Mouse (Mus musculus) gastrocnemius, adult 8-10 months (tissue): ENCODE data around the gene Cldn5. TPM values are rescaled to one million over a fixed set of nuclear protein-coding genes. Genes with fewer than 3 reads are reported as not detected.

Source experiments
- DNase-seq, 2 experiments: peaks; one replicate each; pipeline ENCODE4 v3.0.0; 2022; ENCODE audit warnings: low spot score in 2 of 2
- total RNA-seq, 4 experiments: library from RNA; stranded (reverse); gene quantifications; 2 replicates each; pipeline ENCODE4 v1.2.4; 2022

Cldn5 gene
- 1 to 10 TPM; 4.7 to 6.7 (median 5.6) TPM for total RNA-seq

- DNase-seq = no peak
Measured at GRCm38 (mm10) chr16:18776556-18777100, at the start of gene Cldn5. Cldn5 (plus strand) TSS chr16:18776847.

DNA sequence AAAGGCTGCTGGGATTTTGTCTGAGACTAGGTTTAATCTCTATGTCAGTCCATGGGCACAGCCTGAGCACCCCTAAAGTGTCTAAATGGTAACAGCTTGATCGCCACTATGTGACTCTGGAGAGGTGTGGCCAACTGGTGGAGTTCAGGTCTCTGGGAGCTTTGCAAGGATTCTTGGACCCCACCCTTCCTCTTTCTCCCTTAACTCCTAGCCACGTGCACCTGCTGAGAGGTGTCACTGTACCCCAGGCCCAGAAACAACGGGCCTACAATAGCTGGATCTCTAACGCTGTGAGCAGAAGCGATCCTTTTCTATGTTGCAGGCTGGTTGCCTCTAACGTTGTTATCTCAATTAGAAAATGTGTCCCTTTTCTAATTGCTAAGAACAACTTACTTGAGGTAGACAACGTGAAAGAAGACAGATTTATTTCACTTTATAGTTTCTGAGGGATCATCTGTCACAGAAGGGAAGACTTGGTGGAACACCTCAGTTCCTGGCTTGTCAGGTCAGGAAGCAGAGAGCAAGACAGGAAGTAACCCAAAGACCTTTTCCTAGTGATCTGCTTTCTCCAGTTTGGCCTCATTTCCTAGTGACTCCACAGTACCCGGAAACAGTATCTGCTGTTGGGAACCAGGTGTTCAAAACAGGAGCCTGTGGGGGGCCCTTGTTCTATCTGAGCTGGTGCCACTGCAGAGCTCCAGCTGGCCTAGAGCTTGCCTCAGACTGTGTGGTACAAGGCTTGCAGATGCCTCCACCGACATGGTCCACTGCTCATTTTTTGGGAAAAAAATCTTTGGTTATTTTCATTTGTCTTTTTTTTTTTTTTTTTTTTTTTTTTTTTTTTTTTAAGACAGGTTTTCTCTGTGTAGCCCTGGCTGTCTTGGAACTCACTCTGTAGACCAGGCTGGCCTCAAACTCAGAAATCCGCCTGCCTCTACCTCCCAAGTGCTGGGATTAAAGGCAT, 48.8 kb upstream of the Cldn5 start:
- DNase-seq = no peak

DNA sequence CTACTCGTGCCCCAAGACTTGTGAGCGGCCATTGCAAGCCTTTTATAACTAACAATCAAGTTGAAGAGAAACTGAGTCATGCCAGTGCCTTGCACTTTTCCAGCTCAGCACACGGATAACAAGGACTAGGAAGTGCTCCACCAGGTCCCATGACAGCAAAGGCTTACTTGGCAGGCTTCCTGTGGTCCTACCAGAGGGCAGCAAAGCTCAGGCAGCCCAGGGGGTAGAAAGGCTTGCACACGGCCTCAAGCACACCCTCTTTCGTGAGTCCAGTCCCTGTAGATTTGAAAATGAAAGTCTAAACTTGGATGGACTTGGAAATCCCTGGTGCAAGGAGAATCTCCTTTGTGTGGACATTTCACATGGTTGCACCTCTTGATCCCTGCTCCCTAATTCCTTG, 47.5 kb upstream of the Cldn5 start:
- no peak for DNase-seq

- DNase-seq = no peak
Measured at GRCm38 (mm10) chr16:18730640-18731039, 46.0 kb upstream of the Cldn5 start.

GRCm38 (mm10) chr16:18733100-18733956, 43.3 kb upstream of the Cldn5 start:
- DNase-seq = no peak

DNA sequence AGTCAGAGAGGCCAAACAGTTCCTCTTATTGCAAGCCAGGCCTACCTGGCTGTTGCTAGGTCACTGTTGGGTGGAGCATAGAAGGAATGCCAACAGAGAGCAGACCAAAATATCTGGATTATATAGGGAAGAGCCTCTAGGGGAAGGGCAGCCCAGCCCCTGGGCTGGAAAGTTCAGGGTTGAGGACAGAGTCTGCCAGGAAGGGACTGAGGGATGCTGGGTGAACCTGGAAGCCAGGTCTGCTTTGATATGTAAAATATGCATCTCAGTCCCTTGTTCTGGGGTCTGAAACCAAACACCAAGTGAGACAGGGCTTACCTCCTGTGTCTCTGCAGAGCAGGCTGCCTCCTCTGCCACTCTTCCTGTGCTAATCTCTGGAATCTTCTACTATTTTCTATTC, 38.3 kb upstream of the Cldn5 start:
- DNase-seq = no peak

DNA sequence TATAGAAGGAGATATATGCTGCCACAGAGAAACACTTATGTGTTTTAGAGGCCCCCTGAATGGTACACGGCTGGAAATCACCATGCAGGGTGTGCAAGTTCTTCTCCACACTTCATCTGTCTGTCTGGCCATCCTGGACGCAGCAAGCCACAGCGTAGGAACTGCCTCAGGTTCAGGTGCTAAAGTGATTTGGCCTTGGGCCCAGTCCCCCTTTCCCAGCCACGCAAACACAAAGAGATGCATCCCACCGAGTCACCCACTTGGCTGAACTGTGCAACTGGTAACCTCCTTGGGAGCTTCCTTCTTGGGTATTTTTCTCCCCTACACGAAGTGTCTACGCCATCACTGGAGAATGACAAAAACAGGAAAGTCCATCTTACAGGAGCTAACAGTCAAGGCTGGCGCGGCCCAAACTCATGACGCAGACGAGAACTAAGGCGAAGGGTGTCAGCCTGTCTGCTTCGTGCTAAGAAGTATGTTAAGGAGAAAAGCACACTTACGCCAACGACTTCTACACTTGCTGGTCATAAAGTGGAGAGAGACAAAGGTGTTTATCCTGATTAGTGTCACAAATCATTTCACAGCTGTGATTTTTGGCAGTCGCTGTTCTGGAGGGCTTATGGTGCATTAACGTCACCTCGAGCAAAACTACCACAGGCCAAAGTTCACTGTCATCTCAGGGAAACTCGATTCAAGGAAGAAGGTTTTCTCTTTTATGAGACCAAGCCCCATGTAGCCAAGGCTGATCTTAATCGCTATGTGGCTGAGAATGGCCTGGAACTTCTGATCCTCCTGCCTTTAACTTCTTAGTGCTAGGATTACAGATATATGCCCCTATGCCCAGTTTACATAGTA, 30.2 kb upstream of the Cldn5 start:
- DNase-seq = no peak

DNA sequence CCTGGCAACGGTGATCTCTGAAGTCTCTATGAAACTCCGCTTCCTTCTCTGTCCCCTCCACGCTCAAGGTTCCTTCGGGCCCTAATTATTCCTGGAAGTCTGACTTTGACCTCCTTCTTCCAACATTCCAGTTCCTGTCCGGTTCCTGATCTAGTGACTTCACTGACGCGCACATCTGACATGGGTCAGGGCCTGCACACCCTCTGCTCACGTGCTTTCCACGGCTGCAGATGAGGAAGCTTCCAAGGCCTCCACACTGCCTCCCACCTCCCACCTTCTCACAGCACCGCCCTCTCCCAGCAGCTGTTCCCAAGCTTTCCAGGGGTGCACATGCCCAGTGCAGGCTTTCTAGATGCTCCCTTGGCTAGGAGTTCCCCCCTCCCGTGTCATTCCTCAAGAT, 25.5 kb upstream of the Cldn5 start:
- no peak for DNase-seq

DNA sequence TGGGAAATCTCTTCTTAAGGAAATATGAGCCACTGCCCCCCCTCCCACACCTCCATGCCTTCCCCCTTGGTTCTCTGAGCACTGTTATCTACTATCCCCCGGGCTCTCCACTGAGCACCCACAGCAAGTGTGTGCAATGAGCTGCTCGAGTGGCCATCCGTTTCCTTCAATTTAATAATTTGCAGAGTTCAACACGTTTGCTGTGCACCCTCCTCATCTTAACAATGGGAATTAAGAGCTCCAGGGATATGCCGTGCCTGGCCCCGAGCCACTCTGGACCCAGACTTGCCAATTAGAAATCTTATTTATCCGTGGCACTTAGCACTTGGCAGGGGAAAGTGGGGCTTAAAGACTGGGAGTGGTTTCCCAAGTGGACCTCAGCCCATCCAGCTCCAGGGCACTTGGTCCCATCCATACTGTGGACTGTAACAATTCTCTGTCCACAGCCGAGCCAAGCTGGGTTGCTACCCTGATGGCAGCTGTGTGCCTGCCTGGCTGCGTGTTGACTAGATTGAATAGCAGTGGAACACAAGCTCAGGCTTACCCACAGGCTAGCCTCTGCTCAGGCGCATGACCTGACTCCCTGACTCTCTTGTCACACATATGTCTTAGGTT, 24.7 kb upstream of the Cldn5 start:
- DNase-seq = no peak

DNA sequence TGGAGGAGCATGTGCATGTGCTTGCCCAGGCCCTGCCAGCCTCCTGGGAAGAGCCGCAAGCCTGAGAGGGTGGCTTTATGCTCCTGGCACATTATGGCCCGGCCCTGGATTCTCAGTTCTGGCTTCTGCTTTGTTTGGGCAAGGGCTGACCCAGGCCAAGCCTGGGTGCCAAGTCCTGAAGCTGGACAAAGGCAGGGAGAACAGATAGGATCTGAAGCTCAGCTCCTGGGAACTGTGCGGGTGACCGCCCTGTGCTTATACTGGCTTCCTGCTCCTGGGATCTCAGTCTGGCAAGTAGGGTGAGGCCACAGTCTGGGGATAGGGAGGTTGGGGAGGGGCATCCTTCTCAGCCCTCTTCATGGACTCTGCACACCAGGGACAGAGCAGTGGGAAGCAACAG, 14.9 kb upstream of the Cldn5 start:
- DNase-seq = no peak

DNA sequence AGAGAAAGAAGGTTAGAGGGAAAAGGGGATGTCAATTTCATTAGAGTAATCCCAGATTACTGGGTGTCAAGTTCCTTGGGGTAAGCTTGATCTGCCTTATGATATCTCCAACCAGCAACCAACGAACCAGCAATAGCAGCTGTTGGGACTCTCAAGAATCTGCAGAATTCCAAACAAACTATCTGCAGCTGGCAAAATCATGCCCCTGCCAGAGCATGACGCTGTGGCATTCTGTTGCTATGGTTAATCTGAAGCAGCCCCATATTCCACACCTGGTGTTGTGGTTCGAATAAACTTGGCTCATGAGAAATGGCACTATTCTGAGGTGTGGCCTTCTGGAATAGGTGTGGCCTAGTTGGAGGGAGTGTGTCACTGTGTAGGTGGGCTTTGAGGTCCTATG, 13.7 kb upstream of the Cldn5 start:
- no peak for DNase-seq

- no peak for DNase-seq
Measured at GRCm38 (mm10) chr16:18766390-18766789, 10.3 kb upstream of the Cldn5 start.

DNA sequence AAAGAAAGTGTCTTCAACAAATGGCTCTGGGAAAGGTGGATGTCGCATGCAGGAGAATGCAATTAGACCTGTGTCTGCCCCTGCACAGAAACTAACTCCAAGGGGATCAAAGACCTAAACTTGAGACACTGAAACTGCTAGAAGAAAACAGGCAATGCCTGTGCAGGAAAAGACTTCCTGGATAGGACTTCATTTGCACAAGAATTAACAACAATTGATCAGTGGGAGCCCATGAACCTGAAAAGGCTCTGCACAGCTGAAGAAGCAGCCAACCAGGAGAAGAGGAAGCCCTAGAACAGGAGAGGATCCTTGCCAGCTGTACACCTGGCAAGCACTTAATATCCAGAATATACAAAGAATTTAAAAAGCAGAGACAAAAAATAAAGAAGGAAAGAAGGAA, 7.1 kb upstream of the Cldn5 start:
- DNase-seq = no peak

GRCm38 (mm10) chr16:18773936-18774335, 2.7 kb upstream of the Cldn5 start:
- DNase-seq = no peak

DNA sequence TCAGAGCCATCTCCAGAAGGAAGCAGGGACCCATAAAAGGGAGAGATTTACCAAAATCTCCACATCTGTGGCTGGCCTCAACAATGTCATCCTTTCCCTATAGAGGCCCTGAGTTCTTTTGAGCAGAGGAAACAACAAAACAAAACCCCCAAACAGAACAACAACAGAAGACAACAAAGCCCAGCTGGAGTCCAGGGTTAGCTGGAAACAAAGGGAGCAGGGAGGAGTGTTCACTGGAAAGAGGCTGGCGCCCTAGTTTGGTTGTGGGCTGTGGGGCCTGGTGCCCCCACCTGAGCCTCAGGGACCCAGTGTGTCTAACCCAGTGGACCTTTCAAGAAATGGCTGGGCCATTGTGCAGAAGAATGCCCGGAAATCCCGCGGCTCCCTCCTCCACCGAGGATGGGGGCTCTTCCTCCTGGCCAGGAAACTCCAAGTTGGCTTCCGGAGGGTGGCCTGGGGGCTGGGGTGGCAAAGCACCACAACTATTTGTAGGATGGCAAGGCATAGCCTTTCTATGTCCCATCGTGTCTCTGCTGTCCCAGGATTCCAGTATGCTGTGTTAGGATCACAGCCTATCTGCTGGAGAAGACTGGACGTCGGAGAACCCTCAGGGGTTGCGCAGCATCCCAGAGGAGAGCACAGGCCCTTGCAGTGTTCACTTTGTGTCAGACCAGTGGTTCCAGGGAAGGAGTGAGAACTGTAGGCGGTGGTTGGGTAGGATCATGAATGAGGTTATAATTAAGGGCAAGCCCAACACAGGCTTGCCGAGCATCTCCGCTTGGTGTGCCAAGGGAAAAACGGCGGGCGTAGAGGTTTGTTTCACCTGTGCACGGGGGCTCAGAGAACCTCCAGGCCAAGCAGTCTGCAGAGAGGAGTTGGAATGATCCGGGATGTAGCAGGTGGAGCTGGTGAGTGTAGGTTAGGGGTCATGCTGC, 759 bp upstream of the Cldn5 start:
- DNase-seq = no peak

GRCm38 (mm10) chr16:18777101-18778080, 744 bp downstream of the Cldn5 start:
- DNase-seq = no peak

- no peak for DNase-seq
Measured at GRCm38 (mm10) chr16:18778461-18778860, 1.8 kb downstream of the Cldn5 start.

- no peak for DNase-seq
Measured at GRCm38 (mm10) chr16:18781810-18782209, 5.2 kb downstream of the Cldn5 start.
